Mouse (Mus musculus) small intestine, adult 10 weeks (tissue): ENCODE data around the gene H2-Q1. TPM values are rescaled to one million over a fixed set of nuclear protein-coding genes. Genes with fewer than 3 reads are reported as not detected.

Source experiments
- polyA plus RNA-seq: library from polyadenylated mRNA; stranded (reverse); fragments of 350-450 nt; fragmentation: Illumina TruSeq; extraction: RNeasy Lipid Tissue Mini Kit (QIAGEN cat#74804); gene quantifications from one replicate; pipeline ENCODE4 v1.2.3, GENCODE M21; 2014; ENCODE audit warnings: low replicate concordance

The H2-Q1 gene
- polyA plus RNA-seq = 506 TPM

GRCm38 (mm10) chr17:35320327-35321081 lies at the start of gene H2-Q1:
H2-Q1 (plus strand) TSS chr17:35320405.

GRCm38 (mm10) chr17:35342071-35342671 lies 22.0 kb downstream of the H2-Q1 start, which contains the start of gene H2-Q2:
H2-Q2 (plus strand) TSS chr17:35342242.

Other genes with a start within 250 kb of the H2-Q1 start
- not detected for gene Ly6g6e, start 243.5 kb upstream of the H2-Q1 start, polyA plus RNA-seq
- not detected for gene Ly6g6d, start 242.3 kb upstream of the H2-Q1 start, polyA plus RNA-seq
- gene Ly6g6f, start 234.8 kb upstream of the H2-Q1 start, polyA plus RNA-seq = not detected
- 3.7 TPM for gene Abhd16a, start 231.1 kb upstream of the H2-Q1 start, polyA plus RNA-seq
- gene Ly6g5c, start 212.1 kb upstream of the H2-Q1 start, polyA plus RNA-seq = not detected
- not detected for gene Ly6g5b, start 205.0 kb upstream of the H2-Q1 start, polyA plus RNA-seq
- 2.3 TPM for gene Gpank1, start 198.9 kb upstream of the H2-Q1 start, polyA plus RNA-seq
- 112 TPM for gene Csnk2b, start 198.4 kb upstream of the H2-Q1 start, polyA plus RNA-seq
- 1.7 TPM for gene D17H6S53E, start 194.0 kb upstream of the H2-Q1 start, polyA plus RNA-seq
- gene Apom, start 188.4 kb upstream of the H2-Q1 start, polyA plus RNA-seq = not detected
- 9.2 TPM for gene Bag6, start 185.2 kb upstream of the H2-Q1 start, polyA plus RNA-seq
- gene Prrc2a, start 155.5 kb upstream of the H2-Q1 start, polyA plus RNA-seq = 7.5 TPM
- 8.4 TPM for gene Aif1, start 144.3 kb upstream of the H2-Q1 start, polyA plus RNA-seq
- gene Lst1, start 132.0 kb upstream of the H2-Q1 start, polyA plus RNA-seq = not detected
- gene Ltb, start 126.0 kb upstream of the H2-Q1 start, polyA plus RNA-seq = not detected
- gene Tnf, start 118.4 kb upstream of the H2-Q1 start, polyA plus RNA-seq = not detected
- not detected for gene Lta, start 115.1 kb upstream of the H2-Q1 start, polyA plus RNA-seq
- not detected for gene Gm16181, start 99.6 kb upstream of the H2-Q1 start, polyA plus RNA-seq
- 1.9 TPM for gene Atp6v1g2, start 86.7 kb upstream of the H2-Q1 start, polyA plus RNA-seq
- gene Nfkbil1, start 84.6 kb upstream of the H2-Q1 start, polyA plus RNA-seq = not detected
- gene Ddx39b, start 78.7 kb upstream of the H2-Q1 start, polyA plus RNA-seq = 4.0 TPM
- 51.6 TPM for gene H2-D1, start 57.7 kb upstream of the H2-Q1 start, polyA plus RNA-seq
- 3,607 TPM for gene H2-Q2, start 21.8 kb downstream of the H2-Q1 start, polyA plus RNA-seq
- gene H2-Q4, start 59.2 kb downstream of the H2-Q1 start, polyA plus RNA-seq = 51.5 TPM
- gene H2-Q6, start 104.4 kb downstream of the H2-Q1 start, polyA plus RNA-seq = 7.5 TPM
- 11.4 TPM for gene H2-Q7, start 118.8 kb downstream of the H2-Q1 start, polyA plus RNA-seq
- 2.3 TPM for gene H2-Q10, start 149.7 kb downstream of the H2-Q1 start, polyA plus RNA-seq
- not detected for gene Pou5f1, start 185.6 kb downstream of the H2-Q1 start, polyA plus RNA-seq
- gene Tcf19, start 196.4 kb downstream of the H2-Q1 start, polyA plus RNA-seq = 1.3 TPM
- gene Cchcr1, start 196.7 kb downstream of the H2-Q1 start, polyA plus RNA-seq = 0.74 TPM
- gene Psors1c2, start 212.8 kb downstream of the H2-Q1 start, polyA plus RNA-seq = not detected
- gene Cdsn, start 231.7 kb downstream of the H2-Q1 start, polyA plus RNA-seq = not detected
- not detected for gene 2300002M23Rik, start 247.0 kb downstream of the H2-Q1 start, polyA plus RNA-seq